Mouse (Mus musculus): ENCODE results near the gene Samd4b. TPM values are rescaled to one million over a fixed set of nuclear protein-coding genes. Genes with fewer than 3 reads are reported as not detected.
"Not testable (repeated sequence)": the region's sequence is repeated elsewhere in the genome, so short reads cannot be mapped to it uniquely, and the experiment has no call there.

The Samd4b gene
- total and polyA plus RNA-seq, 3 experiments = 4.4 to 88.8 (median 75.9) TPM

- ATAC-seq (ENCODE audit: extremely low read depth, insufficient number of reproducible peaks, low FRiP score, poor library complexity, severe bottlenecking) (no peak), DNase-seq (ENCODE audit: low spot score) (no peak)
- H3K9me3 ChIP-seq (replicated peaks) = no peaks in the 10 kb centered on the region
- no peak overlapping the region for H3K4me3 ChIP-seq (ENCODE audit: low read depth, low read length)
- peaks cover 5% of the 10 kb centered on the region; the same call in 1 of the 2 replicates for H3K27me3 ChIP-seq (ENCODE audit: insufficient read depth, low read length)
- no peak for TF ChIP-seq GATA1 (IDR thresholded peaks at IDR 0.05; ENCODE audit: borderline replicate concordance, low read length)
- no peak for TF ChIP-seq TAL1 (conservative IDR thresholded peaks at IDR 0.05; ENCODE audit: low read depth, low read length)
- no peaks in the 10 kb centered on the region for H3K36me3 ChIP-seq (replicated peaks)
- no peaks in the 10 kb centered on the region for H3K4me1 ChIP-seq (ENCODE audit: insufficient read depth, low read depth, low read length)
These were observed 86.5 kb downstream of the Samd4b start for GRCm38 (mm10) chr7:28511441-28511840.

- not testable (repeated sequence) for ATAC-seq (ENCODE audit: extremely low read depth, insufficient number of reproducible peaks, low FRiP score, poor library complexity, severe bottlenecking); DNase-seq (ENCODE audit: low spot score); H3K27me3 ChIP-seq (ENCODE audit: insufficient read depth, low read length); H3K4me3 ChIP-seq (ENCODE audit: low read depth, low read length); H3K9me3 ChIP-seq (replicated peaks); H3K36me3 ChIP-seq (replicated peaks); H3K4me1 ChIP-seq (ENCODE audit: insufficient read depth, low read depth, low read length)
These were observed 87.5 kb downstream of the Samd4b start, which contains the start of gene Ifnl2 for GRCm38 (mm10) chr7:28510405-28510974. Gene Ifnl2 (minus strand): TSS chr7:28510455.

GRCm38 (mm10) chr7:28509121-28509520 lies 88.8 kb downstream of the Samd4b start:
- H3K27me3 ChIP-seq (ENCODE audit: insufficient read depth, low read length); DNase-seq (ENCODE audit: low spot score); H3K4me3 ChIP-seq (ENCODE audit: low read depth, low read length); H3K36me3 ChIP-seq (replicated peaks); H3K4me1 ChIP-seq (ENCODE audit: insufficient read depth, low read depth, low read length); H3K9me3 ChIP-seq (replicated peaks); ATAC-seq (ENCODE audit: extremely low read depth, insufficient number of reproducible peaks, low FRiP score, poor library complexity, severe bottlenecking): not testable (repeated sequence)

- H3K27me3 ChIP-seq (ENCODE audit: insufficient read depth, low read length) = peaks cover under 1% of the 10 kb centered on the region; the same call in 1 of the 2 replicates
- DNase-seq (ENCODE audit: low spot score) = no peak
- TF ChIP-seq CTCF (IDR thresholded peaks at IDR 0.05; ENCODE audit: low read depth, low read length) (no peak), POLR2AphosphoS5 (IDR thresholded peaks at IDR 0.05; ENCODE audit: insufficient replicate concordance, low read depth, low read length) (no peak)
- no peaks in the 10 kb centered on the region for H3K36me3 ChIP-seq (replicated peaks)
- ATAC-seq (ENCODE audit: extremely low read depth, insufficient number of reproducible peaks, low FRiP score, poor library complexity, severe bottlenecking) = no peak
- H3K9me3 ChIP-seq (replicated peaks) = no peaks in the 10 kb centered on the region
- H3K4me3 ChIP-seq (ENCODE audit: low read depth, low read length) = no peak overlapping the region
- no peaks in the 10 kb centered on the region for H3K4me1 ChIP-seq (ENCODE audit: insufficient read depth, low read depth, low read length)
These were observed 92.4 kb downstream of the Samd4b start for GRCm38 (mm10) chr7:28505585-28505984.

- no peaks in the 10 kb centered on the region for H3K9me3 ChIP-seq (replicated peaks)
- H3K4me1 ChIP-seq (ENCODE audit: insufficient read depth, low read depth, low read length) = no peaks in the 10 kb centered on the region
- DNase-seq (ENCODE audit: low spot score) (no peak), ATAC-seq (ENCODE audit: extremely low read depth, insufficient number of reproducible peaks, low FRiP score, poor library complexity, severe bottlenecking) (no peak)
- H3K4me3 ChIP-seq (ENCODE audit: low read depth, low read length) = no peak overlapping the region
- H3K36me3 ChIP-seq (replicated peaks) = no peaks in the 10 kb centered on the region
- TF ChIP-seq TAL1 (conservative IDR thresholded peaks at IDR 0.05; ENCODE audit: low read depth, low read length) = no peak
- TF ChIP-seq GATA2 (IDR thresholded peaks at IDR 0.05; ENCODE audit: borderline replicate concordance, low read depth, low read length) = no peak
- no peak for TF ChIP-seq POLR2AphosphoS5 (IDR thresholded peaks at IDR 0.05; ENCODE audit: insufficient replicate concordance, low read depth, low read length)
- TF ChIP-seq CTCF (IDR thresholded peaks at IDR 0.05; ENCODE audit: low read depth, low read length) = no peak
- TF ChIP-seq GATA1 (IDR thresholded peaks at IDR 0.05; ENCODE audit: borderline replicate concordance, low read length) = no peak
- H3K27me3 ChIP-seq (ENCODE audit: insufficient read depth, low read length) = peaks cover 7% of the 10 kb centered on the region
These were observed 102.5 kb downstream of the Samd4b start for GRCm38 (mm10) chr7:28495426-28495825.

GRCm38 (mm10) chr7:28492310-28492709 lies 105.6 kb downstream of the Samd4b start:
- peaks cover 22% of the 10 kb centered on the region for H3K27me3 ChIP-seq (ENCODE audit: insufficient read depth, low read length)
- H3K9me3 ChIP-seq (replicated peaks) = no peaks in the 10 kb centered on the region
- TF ChIP-seq GATA2 (IDR thresholded peaks at IDR 0.05; ENCODE audit: borderline replicate concordance, low read depth, low read length) (no peak), GATA1 (IDR thresholded peaks at IDR 0.05; ENCODE audit: borderline replicate concordance, low read length) (no peak), TAL1 (conservative IDR thresholded peaks at IDR 0.05; ENCODE audit: low read depth, low read length) (no peak), POLR2AphosphoS5 (IDR thresholded peaks at IDR 0.05; ENCODE audit: insufficient replicate concordance, low read depth, low read length) (no peak), CTCF (IDR thresholded peaks at IDR 0.05; ENCODE audit: low read depth, low read length) (no peak)
- DNase-seq (ENCODE audit: low spot score) (no peak), ATAC-seq (ENCODE audit: extremely low read depth, insufficient number of reproducible peaks, low FRiP score, poor library complexity, severe bottlenecking) (no peak)
- no peak overlapping the region for H3K4me3 ChIP-seq (ENCODE audit: low read depth, low read length)
- H3K36me3 ChIP-seq (replicated peaks) = no peaks in the 10 kb centered on the region
- no peaks in the 10 kb centered on the region for H3K4me1 ChIP-seq (ENCODE audit: insufficient read depth, low read depth, low read length)

GRCm38 (mm10) chr7:28490903-28491302 lies 107.0 kb downstream of the Samd4b start:
- H3K36me3 ChIP-seq (replicated peaks) = no peaks in the 10 kb centered on the region
- TF ChIP-seq GATA2 (IDR thresholded peaks at IDR 0.05; ENCODE audit: borderline replicate concordance, low read depth, low read length) (no peak), CTCF (IDR thresholded peaks at IDR 0.05; ENCODE audit: low read depth, low read length) (no peak), POLR2AphosphoS5 (IDR thresholded peaks at IDR 0.05; ENCODE audit: insufficient replicate concordance, low read depth, low read length) (no peak)
- H3K27me3 ChIP-seq (ENCODE audit: insufficient read depth, low read length) = peaks cover 27% of the 10 kb centered on the region
- no peak for DNase-seq (ENCODE audit: low spot score)
- ATAC-seq (ENCODE audit: extremely low read depth, insufficient number of reproducible peaks, low FRiP score, poor library complexity, severe bottlenecking) = no peak
- no peaks in the 10 kb centered on the region for H3K4me1 ChIP-seq (ENCODE audit: insufficient read depth, low read depth, low read length)
- H3K4me3 ChIP-seq (ENCODE audit: low read depth, low read length) = no peak overlapping the region
- no peaks in the 10 kb centered on the region for H3K9me3 ChIP-seq (replicated peaks)
